Mouse (Mus musculus): ENCODE measurements at regions not wholly inside any gene's neighbourhood (a gene's known extent, or its start where the extent isn't known, plus 50 kb on each side); places are given as distances from the start of the nearest gene placed in this dataset.

- no peak for DNase-seq (ENCODE audit: low spot score)
Observed at GRCm38 (mm10) chr16:27138384-27138783, 146.9 kb upstream of the Gmnc start.

GRCm38 (mm10) chr16:27138987-27139386 lies 147.5 kb upstream of the Gmnc start:
- DNase-seq (ENCODE audit: low spot score): peak; percentile 74

GRCm38 (mm10) chr16:27140037-27140436 lies 148.6 kb upstream of the Gmnc start:
- peak; percentile 82 for DNase-seq (ENCODE audit: low spot score)

- no peak for DNase-seq (ENCODE audit: low spot score)
Observed at GRCm38 (mm10) chr16:27155805-27156204, 151.5 kb upstream of the Ostn start.

- DNase-seq (ENCODE audit: low spot score): no peak
Observed at GRCm38 (mm10) chr16:27195650-27196049, 111.6 kb upstream of the Ostn start.

All from retina, embryonic 14.5 days (tissue).